ENCODE assay signal across 1 mouse cellular context in genomic region chr8:122573176-122573575, GRCm38 (mm10).
TF ChIP-seq lines count a peak whose summit lies in the region.

No protein-coding gene starts in this region.

TF ChIP-seq in CH12.LX, 34 proteins besides CTCF, POLR2A, EP300 and RAD21:
- 0 out of 2 replicates have a peak, but pooled peaks have one; percentile 20 for TF ChIP-seq MYC (IDR thresholded peaks at IDR 0.05; ENCODE audit: low read depth, low read length)
